Mouse (Mus musculus) cerebellum, adult 2 months (tissue): ENCODE results near the gene Spag16.

Experiments
- CTCF ChIP-seq: fragments of 200-500 bp; IDR thresholded peaks from 2 replicates; pipeline ENCODE4 v1.5.1; 2011; ENCODE audit warnings: low read depth, mild to moderate bottlenecking, control low read depth, low read length, moderate library complexity, borderline replicate concordance; ENCODE audit not compliant: insufficient read depth
- POLR2A ChIP-seq: fragments of 200-500 bp; IDR thresholded peaks from 2 replicates; pipeline ENCODE4 v1.6.1; 2011; ENCODE audit warnings: low read length, control low read depth, borderline replicate concordance; ENCODE audit not compliant: insufficient read depth

GRCm38 (mm10) chr1:70180123-70180741, 353.5 kb downstream of the Spag16 start:
- no peak for TF ChIP-seq CTCF
- no peak for TF ChIP-seq POLR2A
